Mouse (Mus musculus) ES-Bruce4 (cell line): ENCODE measurements at regions not wholly inside any gene's neighbourhood (a gene's known extent, or its start where the extent isn't known, plus 50 kb on each side); places are given as distances from the start of the nearest gene placed in this dataset.

Source experiments
- CTCF ChIP-seq: IDR thresholded peaks from one replicate; pipeline ENCODE4 v1.8.1; 2011; ENCODE audit warnings: low read depth, low read length
- POLR2A ChIP-seq: IDR thresholded peaks from one replicate; pipeline ENCODE4 v1.8.1; 2011; ENCODE audit warnings: low read length; ENCODE audit not compliant: insufficient read depth

- no peak for TF ChIP-seq POLR2A
- no peak for TF ChIP-seq CTCF
Observed at GRCm38 (mm10) chr14:102882281-102882680, 100.2 kb downstream of the Kctd12 start.
